Mouse (Mus musculus) liver, embryonic 11.5 days (tissue): ENCODE data around the gene Cd47. TPM values are rescaled to one million over a fixed set of nuclear protein-coding genes. Genes with fewer than 3 reads are reported as not detected.

Experiments used
- ATAC-seq: fragments of 200-750 bp; cut with Nextera tagmentation; replicated peaks from 2 replicates; pipeline ENCODE4 v1.8.0; 2017; ENCODE audit warnings: moderate number of reproducible peaks, mild to moderate bottlenecking, moderate TSS enrichment, moderate library complexity; ENCODE audit not compliant: low FRiP score
- DNase-seq: peaks from one replicate; pipeline ENCODE4 v3.0.0-alpha.2; 2017; ENCODE audit warnings: low spot score
- H3K27ac ChIP-seq: fragments of 300-500 bp; sonication (generic); 2 replicates; pipeline ENCODE4 v1.5.1; 2014; ENCODE audit warnings: mild to moderate bottlenecking, low read depth, low read length, control low read depth
- H3K27me3 ChIP-seq: fragments of 300-500 bp; sonication (generic); replicated peaks from 2 replicates; pipeline ENCODE4 v1.6.1; 2014; ENCODE audit warnings: low read length, mixed read lengths; ENCODE audit not compliant: control insufficient read depth, insufficient read depth
- H3K36me3 ChIP-seq: fragments of 300-500 bp; sonication (generic); 2 replicates; pipeline ENCODE4 v1.6.1; 2014; ENCODE audit warnings: mild to moderate bottlenecking, low read length, moderate library complexity, mixed read lengths; ENCODE audit not compliant: control insufficient read depth, insufficient read depth
- H3K4me1 ChIP-seq: fragments of 300-500 bp; sonication (generic); replicated peaks from 2 replicates; pipeline ENCODE4 v1.6.1; 2014; ENCODE audit warnings: low read length, mixed read lengths; ENCODE audit not compliant: control insufficient read depth, insufficient read depth
- H3K4me2 ChIP-seq: fragments of 300-500 bp; sonication (generic); 2 replicates; pipeline ENCODE4 v1.6.1; 2014; ENCODE audit warnings: mild to moderate bottlenecking, control low read depth, moderate library complexity
- H3K4me3 ChIP-seq: fragments of 300-500 bp; sonication (generic); 2 replicates; pipeline ENCODE4 v1.5.1; 2014; ENCODE audit warnings: low read depth, low read length, control low read depth
- H3K9ac ChIP-seq: fragments of 300-500 bp; sonication (generic); 2 replicates; pipeline ENCODE4 v1.6.1; 2014; ENCODE audit warnings: low read depth, low read length, control low read depth
- H3K9me3 ChIP-seq: fragments of 300-500 bp; sonication (generic); 2 replicates; pipeline ENCODE4 v1.6.1; 2016; ENCODE audit warnings: low read length, inconsistent platforms, mixed read lengths; ENCODE audit not compliant: control insufficient read depth
- WGBS: fragments of 180-500 bp; shearing (Covaris S2); extraction: QIAGEN DNeasy Blood & Tissue Kit; methylation state at CpG from one replicate; pipeline ENCODE4 v1.1.7; 2014; 5-methylcytosine and 5-hydroxymethylcytosine counted together
- polyA plus RNA-seq: library from polyadenylated mRNA; unstranded; fragments of >200 nt; fragmentation: Nextera tagmentation; extraction: Ambion mirVana; gene quantifications from 2 replicates; pipeline ENCODE4 v1.2.1, GENCODE M21; 2014

Cd47 gene
- polyA plus RNA-seq, 1 experiment from 2014 or later, result 261 TPM

- no peak overlapping the region for H3K4me3 ChIP-seq
- H3K27me3 ChIP-seq, result no peaks in the 10 kb centered on the region
- H3K4me1 ChIP-seq, result peaks cover 37% of the 10 kb centered on the region
- H3K4me2 ChIP-seq, result no peak overlapping the region
- H3K9me3 ChIP-seq, result no peaks in the 10 kb centered on the region
- no peak overlapping the region for H3K9ac ChIP-seq
- WGBS, result 96% methylated on average over 2 of the region's 2 CpGs
- no peak overlapping the region for H3K27ac ChIP-seq
- DNase-seq (no peak), ATAC-seq (no peak)
- no peaks in the 10 kb centered on the region for H3K36me3 ChIP-seq
Measured at GRCm38 (mm10) chr16:49796954-49797353, 3.4 kb upstream of the Cd47 start.

GRCm38 (mm10) chr16:49798790-49799189 is 1.5 kb upstream of the Cd47 start:
- WGBS, result 36% methylated on average over 6 of the region's 6 CpGs
- H3K27me3 ChIP-seq, result no peaks in the 10 kb centered on the region
- no peaks in the 10 kb centered on the region for H3K36me3 ChIP-seq
- ATAC-seq, result no peak
- no peaks in the 10 kb centered on the region for H3K9me3 ChIP-seq
- H3K9ac ChIP-seq, result peak overlapping the region; percentile 44; the same call in 1 of the 2 replicates
- H3K4me1 ChIP-seq, result peaks cover 38% of the 10 kb centered on the region
- H3K4me2 ChIP-seq, result no peak overlapping the region
- H3K27ac ChIP-seq, result peak overlapping the region; percentile 99
- DNase-seq, result no peak
- no peak overlapping the region for H3K4me3 ChIP-seq

- Histone ChIP-seq H3K4me1 (peaks cover 46% of the 10 kb centered on the region), H3K27ac (peak overlapping the region; percentile 99; the same call in 1 of the 2 replicates), H3K36me3 (no peaks in the 10 kb centered on the region), H3K9ac (no peak overlapping the region), H3K27me3 (no peaks in the 10 kb centered on the region), H3K4me2 (0 out of 2 replicates have a peak overlapping the region, but pooled peaks have one; percentile 46), H3K9me3 (no peaks in the 10 kb centered on the region), H3K4me3 (no peak overlapping the region)
- 67% methylated on average over 5 of the region's 5 CpGs for WGBS
- ATAC-seq (no peak), DNase-seq (no peak)
Measured at GRCm38 (mm10) chr16:49800996-49801395, 663 bp downstream of the Cd47 start.

GRCm38 (mm10) chr16:49801399-49801798 is 1.1 kb downstream of the Cd47 start:
- Histone ChIP-seq H3K27ac (peak overlapping the region; percentile 99; the same call in 1 of the 2 replicates), H3K4me3 (no peak overlapping the region), H3K36me3 (no peaks in the 10 kb centered on the region), H3K27me3 (no peaks in the 10 kb centered on the region), H3K9ac (no peak overlapping the region), H3K4me1 (peaks cover 46% of the 10 kb centered on the region), H3K9me3 (no peaks in the 10 kb centered on the region), H3K4me2 (no peak overlapping the region)
- no peak for ATAC-seq
- no peak for DNase-seq
- WGBS, result 42% methylated on average over 5 of the region's 5 CpGs

GRCm38 (mm10) chr16:49802993-49803392 is 2.7 kb downstream of the Cd47 start:
- Histone ChIP-seq H3K9me3 (no peaks in the 10 kb centered on the region), H3K4me2 (no peak overlapping the region), H3K27ac (no peak overlapping the region), H3K4me3 (no peak overlapping the region), H3K4me1 (peaks cover 50% of the 10 kb centered on the region), H3K9ac (no peak overlapping the region), H3K36me3 (no peaks in the 10 kb centered on the region), H3K27me3 (no peaks in the 10 kb centered on the region)
- DNase-seq, result no peak
- WGBS, result 82% methylated on average over 2 of the region's 2 CpGs
- ATAC-seq, result no peak

- Histone ChIP-seq H3K4me2 (peak overlapping the region; percentile 86), H3K4me1 (peaks cover 45% of the 10 kb centered on the region), H3K27ac (peak overlapping the region; percentile 75), H3K9ac (peak overlapping the region; percentile 69), H3K36me3 (no peaks in the 10 kb centered on the region), H3K9me3 (no peaks in the 10 kb centered on the region), H3K4me3 (peak overlapping the region; percentile 41), H3K27me3 (no peaks in the 10 kb centered on the region)
- DNase-seq, result peak; percentile 41
- 3% methylated on average over 12 of the region's 12 CpGs for WGBS
- ATAC-seq, result no peak
Measured at GRCm38 (mm10) chr16:49803932-49804461, 3.7 kb downstream of the Cd47 start.

DNA sequence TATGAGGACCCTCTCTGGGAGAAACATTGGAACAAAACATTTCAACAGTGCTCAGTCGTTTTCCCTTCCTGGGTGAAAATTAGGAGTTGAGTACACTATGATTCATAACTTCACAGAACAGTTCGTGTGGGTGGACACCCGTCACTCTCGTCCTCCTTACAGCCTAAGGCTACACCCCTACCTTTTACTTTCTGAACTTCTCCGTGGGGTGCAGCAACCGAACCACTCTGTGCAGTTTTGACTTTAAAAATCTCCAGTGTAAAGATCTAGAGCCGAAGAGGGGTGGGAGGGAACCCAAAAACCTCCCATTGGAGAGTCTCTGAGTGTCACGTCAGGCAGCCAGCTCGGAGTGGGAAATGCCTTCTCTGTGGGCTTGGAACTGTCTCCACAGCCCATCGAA is 6.6 kb downstream of the Cd47 start:
- no peaks in the 10 kb centered on the region for H3K9me3 ChIP-seq
- no peak for DNase-seq
- H3K27me3 ChIP-seq, result no peaks in the 10 kb centered on the region; the same call in 1 of the 2 replicates
- WGBS, result 82% methylated on average over 10 of the region's 10 CpGs
- no peak overlapping the region for H3K4me2 ChIP-seq
- no peak for ATAC-seq
- no peak overlapping the region for H3K4me3 ChIP-seq
- H3K36me3 ChIP-seq, result no peaks in the 10 kb centered on the region
- H3K4me1 ChIP-seq, result peaks cover 21% of the 10 kb centered on the region
- no peak overlapping the region for H3K9ac ChIP-seq
- H3K27ac ChIP-seq, result no peak overlapping the region

DNA sequence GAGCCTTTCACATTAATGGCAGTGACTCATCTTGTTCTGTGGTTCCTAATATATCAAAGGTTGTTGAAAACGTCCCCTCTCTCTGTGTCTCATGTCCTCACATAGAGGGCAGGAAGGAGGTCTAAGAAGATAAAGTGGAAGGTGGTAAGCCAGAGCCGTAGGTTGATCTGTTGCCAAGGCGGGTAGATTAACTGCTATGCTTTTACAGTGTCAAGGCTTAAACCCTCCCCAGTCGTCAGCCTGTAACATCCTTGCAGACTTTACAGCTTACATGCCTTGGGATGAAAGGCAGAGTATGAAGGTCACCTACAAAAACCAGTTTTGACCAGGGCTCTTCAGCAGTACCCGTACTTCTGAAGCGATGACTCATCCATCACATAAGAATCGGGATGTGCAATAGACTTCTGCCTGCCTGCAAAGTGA is 7.1 kb downstream of the Cd47 start:
- ATAC-seq, result 0 out of 2 replicates have a peak, but pooled peaks have one; percentile 29
- no peak overlapping the region for H3K4me3 ChIP-seq
- H3K27ac ChIP-seq, result no peak overlapping the region
- no peak overlapping the region for H3K4me2 ChIP-seq
- H3K36me3 ChIP-seq, result no peaks in the 10 kb centered on the region
- 50% methylated on average over 7 of the region's 7 CpGs for WGBS
- H3K9ac ChIP-seq, result no peak overlapping the region
- no peaks in the 10 kb centered on the region; the same call in 1 of the 2 replicates for H3K27me3 ChIP-seq
- DNase-seq, result no peak
- H3K4me1 ChIP-seq, result peaks cover 21% of the 10 kb centered on the region
- no peaks in the 10 kb centered on the region for H3K9me3 ChIP-seq

- H3K9ac ChIP-seq, result no peak overlapping the region
- no peak overlapping the region for H3K27ac ChIP-seq
- no peaks in the 10 kb centered on the region for H3K9me3 ChIP-seq
- H3K4me1 ChIP-seq, result peaks cover 20% of the 10 kb centered on the region
- H3K4me2 ChIP-seq, result no peak overlapping the region
- no peaks in the 10 kb centered on the region; the same call in 1 of the 2 replicates for H3K27me3 ChIP-seq
- H3K4me3 ChIP-seq, result no peak overlapping the region
- DNase-seq (no peak), ATAC-seq (no peak)
- no peaks in the 10 kb centered on the region for H3K36me3 ChIP-seq
- WGBS, result 76% methylated on average over 18 of the region's 18 CpGs
Measured at GRCm38 (mm10) chr16:49807862-49808430, 7.6 kb downstream of the Cd47 start.
